Mouse (Mus musculus): ENCODE data around the gene Usp50.

Usp50 gene

GRCm38 (mm10) chr2:126783370-126783769 is at the start of gene Usp50:
TSS of gene Usp50 (minus strand) at chr2:126783470.
- in situ Hi-C loops (cut with MboI; ENCODE audit: unreplicated experiment in 2 of 2): loop anchor here in 1 of 2 experiments (5.0 kb wide), 1 partner anchor 186 kb away; no protein-coding TSS in a partner anchor

- in situ Hi-C loops (cut with MboI; ENCODE audit: unreplicated experiment in 2 of 2): loop anchor here (25.0 kb wide), 3 partner anchors 195 to 1820 kb away; partner anchors contain the start of genes 1810024B03Rik (in 1 of the 2), Ap4e1 (in 1 of the 2) and Snrnp200 (in 1 of the 2)
Measured at GRCm38 (mm10) chr2:126817414-126817813, 34.1 kb upstream of the Usp50 start.

GRCm38 (mm10) chr2:126816644-126817347 is 33.5 kb upstream of the Usp50 start:
- in situ Hi-C loops (cut with MboI; ENCODE audit: unreplicated experiment in 2 of 2): loop anchor here (25.0 kb wide), 3 partner anchors 196 to 1821 kb away; partner anchors contain the start of genes 1810024B03Rik (in 1 of the 2), Ap4e1 (in 1 of the 2) and Snrnp200 (in 1 of the 2)

GRCm38 (mm10) chr2:126815822-126816221 is 32.6 kb upstream of the Usp50 start:
- in situ Hi-C loops (cut with MboI; ENCODE audit: unreplicated experiment in 2 of 2): loop anchor here (25.0 kb wide), 3 partner anchors 196 to 1821 kb away; partner anchors contain the start of genes 1810024B03Rik (in 1 of the 2), Ap4e1 (in 1 of the 2) and Snrnp200 (in 1 of the 2)

GRCm38 (mm10) chr2:126801980-126802379 is 18.7 kb upstream of the Usp50 start:
- in situ Hi-C loops (cut with MboI; ENCODE audit: unreplicated experiment in 2 of 2): loop anchor here (25.0 kb wide), 3 partner anchors 210 to 1835 kb away; partner anchors contain the start of genes 1810024B03Rik (in 1 of the 2), Ap4e1 (in 1 of the 2) and Snrnp200 (in 1 of the 2)

- in situ Hi-C loops (cut with MboI; ENCODE audit: unreplicated experiment in 2 of 2): no loop called here
Measured at GRCm38 (mm10) chr2:126798455-126798854, 15.2 kb upstream of the Usp50 start.

GRCm38 (mm10) chr2:126795708-126796107 is 12.4 kb upstream of the Usp50 start:
- in situ Hi-C loops (cut with MboI; ENCODE audit: unreplicated experiment in 2 of 2): no loop called here

- in situ Hi-C loops (cut with MboI; ENCODE audit: unreplicated experiment in 2 of 2): no loop called here
Measured at GRCm38 (mm10) chr2:126792611-126793010, 9.3 kb upstream of the Usp50 start.

- in situ Hi-C loops (cut with MboI; ENCODE audit: unreplicated experiment in 2 of 2): no loop called here
Measured at GRCm38 (mm10) chr2:126787721-126788342, 4.6 kb upstream of the Usp50 start.

GRCm38 (mm10) chr2:126782433-126782832 is 837 bp downstream of the Usp50 start:
- in situ Hi-C loops (cut with MboI; ENCODE audit: unreplicated experiment in 2 of 2): loop anchor here in 1 of 2 experiments (5.0 kb wide), 1 partner anchor 185 kb away; no protein-coding TSS in a partner anchor

- in situ Hi-C loops (cut with MboI; ENCODE audit: unreplicated experiment in 2 of 2): loop anchor here in 1 of 2 experiments (5.0 kb wide), 1 partner anchor 184 kb away; no protein-coding TSS in a partner anchor
Measured at GRCm38 (mm10) chr2:126781478-126781877, 1.8 kb downstream of the Usp50 start.

GRCm38 (mm10) chr2:126780286-126780685 is 3.0 kb downstream of the Usp50 start:
- in situ Hi-C loops (cut with MboI; ENCODE audit: unreplicated experiment in 2 of 2): loop anchor here in 1 of 2 experiments (5.0 kb wide), 1 partner anchor 183 kb away; no protein-coding TSS in a partner anchor

- in situ Hi-C loops (cut with MboI; ENCODE audit: unreplicated experiment in 2 of 2): no loop called here
Measured at GRCm38 (mm10) chr2:126778806-126779205, 4.5 kb downstream of the Usp50 start.

- in situ Hi-C loops (cut with MboI; ENCODE audit: unreplicated experiment in 2 of 2): no loop called here
Measured at GRCm38 (mm10) chr2:126776416-126776815, 6.9 kb downstream of the Usp50 start.

GRCm38 (mm10) chr2:126775951-126776350 is 7.3 kb downstream of the Usp50 start:
- in situ Hi-C loops (cut with MboI; ENCODE audit: unreplicated experiment in 2 of 2): no loop called here

GRCm38 (mm10) chr2:126772217-126772616 is 11.1 kb downstream of the Usp50 start:
- in situ Hi-C loops (cut with MboI; ENCODE audit: unreplicated experiment in 2 of 2): no loop called here

GRCm38 (mm10) chr2:126769431-126770181 is 13.7 kb downstream of the Usp50 start:
- in situ Hi-C loops (cut with MboI; ENCODE audit: unreplicated experiment in 2 of 2): no loop called here

- in situ Hi-C loops (cut with MboI; ENCODE audit: unreplicated experiment in 2 of 2): no loop called here
Measured at GRCm38 (mm10) chr2:126768194-126768593, 15.1 kb downstream of the Usp50 start.

GRCm38 (mm10) chr2:126767599-126767998 is 15.7 kb downstream of the Usp50 start:
- in situ Hi-C loops (cut with MboI; ENCODE audit: unreplicated experiment in 2 of 2): no loop called here

GRCm38 (mm10) chr2:126765867-126766582 is 17.2 kb downstream of the Usp50 start:
- in situ Hi-C loops (cut with MboI; ENCODE audit: unreplicated experiment in 2 of 2): no loop called here
